Mouse (Mus musculus) v-Abl transformed pro-B cells (cell line): Measurements from ENCODE around the gene F2rl2.

ENCODE experiments used
- in situ Hi-C, 2 experiments: fragments of 400-800 bp; cut with MboI; formaldehyde crosslinking; loops; one replicate each; pipeline ENCODE4 v1.15.1; 2025; ENCODE audit not compliant: unreplicated experiment in 2 of 2

The F2rl2 gene

DNA sequence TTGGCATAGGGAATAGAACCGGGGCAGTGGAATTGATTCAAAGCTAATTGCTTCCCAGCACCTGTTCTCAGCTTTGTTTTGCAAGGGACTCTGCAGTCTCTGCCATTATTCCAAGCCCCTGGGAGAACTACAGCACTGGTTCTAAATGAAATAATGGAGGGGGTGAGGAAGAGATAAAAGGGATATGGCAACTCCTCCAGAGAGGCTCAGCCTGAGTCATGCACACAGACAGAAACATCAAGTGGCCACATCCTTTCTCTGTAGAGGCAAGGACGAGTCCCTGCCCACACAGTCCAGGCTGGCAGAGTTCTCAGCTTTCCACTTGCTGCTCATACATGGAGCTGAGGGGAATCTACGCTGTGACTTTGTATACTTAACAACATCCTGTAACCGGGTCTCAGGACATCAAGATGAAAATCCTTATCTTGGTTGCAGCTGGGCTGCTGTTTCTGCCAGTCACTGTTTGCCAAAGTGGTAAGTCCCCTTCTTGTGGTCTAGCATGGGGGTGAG lies at the start of gene F2rl2:
F2rl2 (plus strand) TSS at position 200 of the 510 bp plus-strand sequence.
- in situ Hi-C loops, result loop anchor here in 1 of 2 experiments (25.0 kb wide), 1 partner anchor 891 kb away; no protein-coding TSS in a partner anchor

GRCm38 (mm10) chr13:95647248-95647647 lies 49.4 kb upstream of the F2rl2 start:
- in situ Hi-C loops, result no loop called here

DNA sequence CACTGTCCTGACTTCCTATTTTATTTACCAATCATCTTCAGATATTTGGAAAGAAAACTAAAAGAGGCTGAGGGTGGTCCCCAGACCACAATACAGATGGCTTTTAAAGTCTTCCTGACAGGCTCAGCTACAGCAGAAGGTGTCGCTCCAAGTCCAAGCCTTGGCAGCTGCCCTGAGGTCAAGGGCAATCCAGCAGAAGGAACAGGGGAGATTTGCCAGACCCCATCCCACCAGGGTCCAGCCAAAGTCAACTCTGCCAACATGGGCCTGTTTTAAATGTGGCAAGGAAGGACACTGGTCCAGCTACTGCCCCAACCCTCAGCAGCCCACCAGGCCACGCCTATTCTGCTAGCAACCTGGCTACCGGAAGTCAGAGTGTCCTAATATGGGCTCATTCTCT lies 46.7 kb upstream of the F2rl2 start:
- in situ Hi-C loops, result no loop called here

DNA sequence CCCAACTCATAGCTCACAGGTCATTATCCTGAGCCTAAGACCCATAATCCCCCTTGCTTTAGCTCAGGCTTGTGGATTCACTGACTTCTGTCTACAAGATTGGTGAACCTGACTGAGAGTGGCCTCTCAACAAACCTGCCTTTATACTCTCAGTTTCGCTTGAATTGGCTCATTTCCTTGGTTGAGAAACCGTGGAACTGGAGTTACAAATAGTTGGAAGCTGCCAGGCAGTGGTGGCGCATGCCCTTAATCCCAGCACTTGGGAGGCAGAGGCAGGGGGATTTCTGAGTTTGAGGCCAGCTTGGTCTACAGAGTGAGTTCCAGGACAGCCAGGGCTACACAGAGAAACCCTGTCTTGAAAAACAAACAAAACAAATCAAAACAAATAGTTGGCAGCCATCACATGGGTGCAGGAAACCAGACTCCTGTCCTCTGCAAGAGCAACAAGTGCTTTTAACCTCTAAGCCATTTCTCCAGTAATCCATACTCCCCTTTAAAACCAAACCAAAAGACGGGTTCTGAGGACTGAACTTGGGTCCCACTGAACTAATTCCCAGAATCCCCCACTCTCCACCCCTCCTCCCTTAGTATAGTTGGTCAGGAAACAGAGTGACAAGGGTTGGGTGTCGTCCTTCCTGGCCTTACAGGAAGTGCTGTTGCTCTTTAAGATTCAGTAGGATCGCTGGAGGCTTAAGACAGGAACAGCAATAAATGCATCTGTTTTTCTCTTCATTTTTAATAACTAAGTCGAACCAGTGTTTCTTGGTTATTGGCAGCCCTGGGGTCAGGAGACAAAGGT lies 44.6 kb upstream of the F2rl2 start:
- in situ Hi-C loops, result no loop called here

DNA sequence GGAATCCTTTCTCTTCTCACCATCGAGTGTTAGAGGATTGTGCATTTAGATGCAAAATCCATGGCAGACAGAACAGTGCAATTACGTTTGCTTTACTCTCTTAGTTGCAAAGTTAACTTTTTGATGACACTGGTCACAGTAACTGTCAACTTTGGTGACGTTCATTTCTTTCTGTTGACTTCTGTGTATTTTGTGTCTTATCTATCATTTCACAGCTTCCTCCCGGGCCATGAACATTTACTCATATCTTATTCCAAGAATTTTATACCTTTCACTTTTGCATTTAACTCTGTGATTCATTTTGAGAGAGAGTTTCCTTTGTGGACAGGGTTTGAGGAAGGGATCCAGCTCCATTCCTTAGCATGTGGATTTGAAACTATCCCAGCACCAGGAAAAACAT lies 43.0 kb upstream of the F2rl2 start:
- in situ Hi-C loops, result no loop called here

- in situ Hi-C loops, result no loop called here
These were observed 41.4 kb upstream of the F2rl2 start for GRCm38 (mm10) chr13:95655284-95655683.

DNA sequence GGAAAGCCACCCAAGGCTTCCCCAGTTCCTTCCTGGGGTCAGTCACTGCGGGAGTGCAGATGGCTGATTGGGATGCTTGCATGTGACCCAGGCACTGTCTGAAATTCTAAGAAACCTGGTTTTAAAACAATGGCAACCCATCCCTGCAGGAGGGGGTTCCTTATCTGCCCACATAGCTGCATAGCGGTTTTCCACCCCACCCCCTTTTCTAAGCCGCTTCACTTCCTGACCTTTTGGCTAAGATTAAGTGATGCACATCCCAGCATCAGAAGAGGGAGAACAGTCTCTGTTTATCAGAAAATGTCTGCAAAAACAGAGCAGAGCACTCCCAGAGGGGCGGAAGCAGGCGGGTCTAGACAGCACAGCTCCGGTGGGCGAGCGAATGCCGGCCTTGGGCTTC lies 39.5 kb upstream of the F2rl2 start:
- in situ Hi-C loops, result no loop called here

DNA sequence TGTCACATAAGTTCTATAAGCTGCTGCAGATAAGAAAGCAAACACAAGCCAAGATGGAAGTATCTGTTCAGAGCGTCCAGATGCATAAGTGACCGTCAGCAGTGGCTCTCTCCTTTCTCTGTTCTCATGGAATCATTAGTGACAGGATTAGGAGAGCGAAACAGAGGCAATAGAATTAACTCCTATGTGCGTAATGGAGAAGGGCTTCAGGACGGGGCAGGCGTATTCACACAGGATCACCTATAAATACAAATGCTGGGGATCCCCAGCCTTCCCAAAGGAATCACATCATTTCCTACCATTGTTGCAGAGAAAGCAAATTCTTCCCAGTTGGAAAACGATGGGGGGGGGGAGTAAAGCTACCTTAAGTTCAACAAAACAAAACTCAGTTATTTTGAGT lies 37.2 kb upstream of the F2rl2 start:
- in situ Hi-C loops, result no loop called here

GRCm38 (mm10) chr13:95663834-95664233 lies 32.8 kb upstream of the F2rl2 start:
- in situ Hi-C loops, result no loop called here

DNA sequence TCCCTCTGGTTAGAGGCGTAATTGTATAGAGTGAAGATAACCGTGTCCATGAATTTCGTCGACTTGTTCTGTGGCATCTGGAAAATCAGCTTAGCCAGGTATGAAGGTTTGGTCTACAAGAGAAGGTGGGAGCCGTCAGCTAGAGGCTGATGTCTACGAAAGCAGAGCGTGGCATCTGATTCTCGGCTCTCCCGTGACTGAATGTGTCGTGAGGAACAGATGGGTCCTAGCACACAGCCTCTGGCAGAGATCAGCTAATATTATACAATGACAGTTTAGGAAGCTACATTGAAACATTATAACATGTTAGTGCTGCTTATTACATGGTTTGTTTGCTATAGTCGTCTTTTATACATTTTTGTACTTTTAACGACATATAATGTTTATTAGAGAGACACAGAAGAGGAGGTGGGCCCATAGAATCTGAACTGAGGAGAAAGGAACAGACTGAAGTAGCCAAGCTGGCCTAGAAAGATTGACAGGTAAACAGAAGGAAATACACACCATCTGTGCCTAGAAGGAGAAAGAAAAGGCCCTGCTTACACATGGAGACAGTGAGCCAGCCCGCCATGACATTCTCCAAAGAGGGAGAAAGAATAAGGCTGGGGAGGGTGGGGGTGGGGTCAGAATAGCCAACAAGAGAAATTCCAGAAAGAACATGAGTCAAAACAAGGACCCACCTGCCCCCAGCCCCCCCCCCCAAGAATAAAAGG lies 30.9 kb upstream of the F2rl2 start:
- in situ Hi-C loops, result no loop called here

GRCm38 (mm10) chr13:95667260-95667659 lies 29.4 kb upstream of the F2rl2 start:
- in situ Hi-C loops, result no loop called here

GRCm38 (mm10) chr13:95670534-95670933 lies 26.1 kb upstream of the F2rl2 start:
- in situ Hi-C loops, result no loop called here

- in situ Hi-C loops, result no loop called here
These were observed 25.4 kb upstream of the F2rl2 start for GRCm38 (mm10) chr13:95671108-95671897.

DNA sequence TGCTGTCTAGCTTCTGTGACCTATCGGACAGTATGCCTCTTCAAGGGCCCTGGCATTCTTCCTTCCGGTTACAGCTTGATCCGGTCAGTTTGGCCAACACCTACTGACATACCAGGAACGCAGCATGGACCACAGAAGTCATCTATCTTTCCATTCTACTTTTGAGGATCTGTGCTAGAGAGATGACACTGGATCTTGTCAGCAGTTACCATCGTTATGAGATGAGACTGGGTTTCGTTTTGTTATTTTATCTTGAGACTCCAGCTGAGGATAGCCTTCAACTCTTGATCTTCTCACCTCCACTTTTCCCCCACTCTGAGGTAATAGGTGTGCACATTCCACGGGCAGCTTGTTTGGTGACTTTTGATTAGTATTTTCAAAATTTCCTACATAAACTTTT lies 24.3 kb upstream of the F2rl2 start:
- in situ Hi-C loops, result no loop called here

DNA sequence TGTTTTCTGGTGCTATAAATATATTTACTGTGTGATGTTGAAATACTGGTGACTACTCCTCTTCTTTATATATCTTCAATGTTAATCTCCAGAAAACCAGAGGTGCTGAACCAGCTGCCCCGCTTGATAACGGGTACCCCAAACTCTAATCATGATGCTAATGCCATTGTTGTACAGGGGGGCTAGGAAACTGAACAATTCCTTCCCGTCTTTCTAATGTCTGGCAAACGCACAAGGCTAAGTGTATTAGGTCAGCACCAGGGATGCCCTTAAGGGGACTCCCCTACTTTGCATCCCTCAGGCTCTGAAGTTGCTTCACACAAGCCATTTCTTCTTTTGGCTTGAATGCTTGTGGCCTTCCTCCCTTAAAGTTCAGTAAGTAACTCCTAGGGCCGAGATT lies 17.6 kb upstream of the F2rl2 start:
- in situ Hi-C loops, result loop anchor here in 1 of 2 experiments (25.0 kb wide), 1 partner anchor 908 kb away; no protein-coding TSS in a partner anchor

DNA sequence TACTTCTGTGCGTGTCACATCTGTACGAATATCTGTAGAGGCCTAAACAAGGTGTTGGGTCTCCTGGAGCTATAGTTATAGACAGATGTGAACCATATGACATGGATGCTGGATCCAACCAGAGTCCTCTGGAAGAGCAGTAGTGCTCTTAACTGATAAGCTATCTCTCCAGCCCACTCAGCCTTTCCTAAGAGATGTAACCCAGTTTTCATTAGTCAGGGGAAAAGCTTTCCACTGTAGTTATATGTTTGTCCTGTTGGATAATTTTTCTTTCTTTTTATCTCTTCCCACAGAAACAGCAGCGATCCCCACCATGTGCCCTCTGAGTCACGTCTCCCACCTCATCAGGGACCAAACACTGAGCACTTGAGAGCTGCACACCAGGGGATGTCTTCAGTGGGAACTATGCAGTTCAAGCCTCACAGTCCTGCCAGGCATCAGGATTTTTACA lies 17.1 kb upstream of the F2rl2 start:
- in situ Hi-C loops, result loop anchor here in 1 of 2 experiments (25.0 kb wide), 1 partner anchor 908 kb away; no protein-coding TSS in a partner anchor

GRCm38 (mm10) chr13:95684656-95685244 lies 11.9 kb upstream of the F2rl2 start:
- in situ Hi-C loops, result loop anchor here in 1 of 2 experiments (25.0 kb wide), 1 partner anchor 903 kb away; no protein-coding TSS in a partner anchor

DNA sequence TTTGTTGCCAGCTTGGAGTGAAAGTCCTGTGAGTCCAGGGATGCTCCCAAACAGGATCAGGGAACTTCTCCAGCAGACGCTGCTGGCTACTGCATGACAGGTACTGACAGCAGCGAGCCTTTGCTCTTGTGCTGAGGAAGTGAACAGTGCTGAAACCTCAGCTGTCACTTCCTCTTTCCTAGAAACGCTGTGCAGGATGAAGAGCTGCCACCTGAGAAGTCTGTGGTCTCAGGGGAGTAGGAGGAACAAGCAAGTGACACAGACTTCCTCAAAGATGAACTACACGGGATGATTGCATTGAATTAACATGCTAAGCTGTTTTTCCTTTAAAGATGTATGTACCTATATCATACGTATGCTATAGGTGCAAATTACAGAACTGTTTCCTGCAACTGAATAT lies 10.9 kb upstream of the F2rl2 start:
- in situ Hi-C loops, result loop anchor here in 1 of 2 experiments (25.0 kb wide), 1 partner anchor 902 kb away; no protein-coding TSS in a partner anchor

GRCm38 (mm10) chr13:95688576-95688975 lies 8.1 kb upstream of the F2rl2 start:
- in situ Hi-C loops, result loop anchor here in 1 of 2 experiments (25.0 kb wide), 1 partner anchor 899 kb away; no protein-coding TSS in a partner anchor

DNA sequence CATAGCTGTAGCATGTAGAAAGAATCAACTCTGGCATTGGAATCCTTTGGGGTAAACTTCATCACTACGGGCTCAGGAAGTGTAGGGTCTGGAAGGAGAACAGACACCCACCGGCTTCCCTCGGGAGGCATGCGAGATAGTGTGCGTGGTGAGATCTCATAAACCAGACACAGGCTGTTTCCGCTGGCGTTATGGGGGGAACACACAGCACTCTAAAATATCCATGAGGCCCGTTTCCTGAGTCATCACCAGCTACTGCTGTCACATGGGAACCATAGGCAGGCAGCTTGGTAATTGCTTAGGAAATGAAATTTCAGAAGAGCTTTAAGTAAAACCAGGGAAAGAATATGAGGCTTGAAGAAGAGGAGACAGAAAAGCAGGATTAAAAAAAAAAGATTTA lies 4.5 kb upstream of the F2rl2 start:
- in situ Hi-C loops, result loop anchor here in 1 of 2 experiments (25.0 kb wide), 1 partner anchor 895 kb away; no protein-coding TSS in a partner anchor
